Mouse (Mus musculus): Measurements from ENCODE around the gene Nupl2.

The Nupl2 gene

GRCm38 (mm10) chr5:24207965-24208364 is 43.2 kb downstream of the Nupl2 start:
- DNase-seq (ENCODE audit: extremely low spot score, low spot score): no peak

GRCm38 (mm10) chr5:24208505-24208904 is 43.7 kb downstream of the Nupl2 start:
- DNase-seq (ENCODE audit: extremely low spot score, low spot score): no peak

GRCm38 (mm10) chr5:24213861-24214546 is 49.2 kb downstream of the Nupl2 start:
- no peak for DNase-seq (ENCODE audit: extremely low spot score, low spot score)

- DNase-seq (ENCODE audit: extremely low spot score, low spot score): no peak
Measured at GRCm38 (mm10) chr5:24214547-24214878, 49.8 kb downstream of the Nupl2 start.

GRCm38 (mm10) chr5:24214900-24215299 is 50.1 kb downstream of the Nupl2 start:
- DNase-seq (ENCODE audit: extremely low spot score, low spot score): no peak
